ENCODE assay signal across 10 mouse cellular contexts in genomic region chr5:111573265-111573873, GRCm38 (mm10).
DNase-seq lines count a peak whose midpoint lies in the region; ATAC-seq lines count a peak whose summit lies in the region.
"Had no signal": no experiment of that assay in that cellular context is flagged by ENCODE, and none has a peak within 500 bp of the region (broad histone marks: within the 10 kb centered on the region; RNA-seq: fewer than 3 reads in every experiment).

No protein-coding gene starts in this region.

- intact Hi-C loops in left cerebral cortex, postnatal 25 days (cut with DNase I), result no loop called here

- 23% methylated on average over 13 of the region's 13 CpGs for WGBS in midbrain, embryonic 10.5 days
- WGBS in midbrain, embryonic 15.5 days, result 20% methylated on average over 13 of the region's 13 CpGs
- 18% methylated on average over 13 of the region's 13 CpGs for WGBS in forebrain, embryonic 15.5 days

- peak overlapping the region; percentile 83 for H3K27ac ChIP-seq in midbrain, embryonic 10.5 days (replicated peaks)
- no peak overlapping the region for H3K27ac ChIP-seq in midbrain, embryonic 15.5 days
- H3K27ac ChIP-seq in forebrain, embryonic 15.5 days (replicated peaks), result no peak overlapping the region
- H3K27ac ChIP-seq: liver, embryonic 13.5 days; neural tube, embryonic 12.5 days had no signal

- H3K4me2 ChIP-seq in midbrain, embryonic 15.5 days, result no peak overlapping the region
- no peak overlapping the region for H3K4me2 ChIP-seq in forebrain, embryonic 15.5 days (replicated peaks)
- H3K4me2 ChIP-seq: liver, embryonic 13.5 days; neural tube, embryonic 12.5 days had no signal

- no peak overlapping the region for H3K4me3 ChIP-seq in midbrain, embryonic 10.5 days
- no peak overlapping the region for H3K4me3 ChIP-seq in midbrain, embryonic 15.5 days
- no peak overlapping the region for H3K4me3 ChIP-seq in forebrain, embryonic 15.5 days
- H3K4me3 ChIP-seq: liver, embryonic 13.5 days; neural tube, embryonic 12.5 days had no signal

- H3K9ac ChIP-seq in midbrain, embryonic 15.5 days, result no peak overlapping the region
- 0 out of 2 replicates have a peak overlapping the region, but pooled peaks have one; percentile 5 for H3K9ac ChIP-seq in forebrain, embryonic 15.5 days (replicated peaks)
- H3K9ac ChIP-seq: liver, embryonic 13.5 days had no signal

- H3K9me3 ChIP-seq in midbrain, embryonic 10.5 days (replicated peaks), result no peaks in the 10 kb centered on the region
- no peaks in the 10 kb centered on the region for H3K9me3 ChIP-seq in midbrain, embryonic 15.5 days
- no peaks in the 10 kb centered on the region for H3K9me3 ChIP-seq in forebrain, embryonic 15.5 days
- H3K9me3 ChIP-seq: liver, embryonic 13.5 days; neural tube, embryonic 12.5 days had no signal

- no peaks in the 10 kb centered on the region for H3K36me3 ChIP-seq in midbrain, embryonic 10.5 days
- no peaks in the 10 kb centered on the region for H3K36me3 ChIP-seq in midbrain, embryonic 15.5 days (replicated peaks)
- H3K36me3 ChIP-seq in forebrain, embryonic 15.5 days, result no peaks in the 10 kb centered on the region
- H3K36me3 ChIP-seq: liver, embryonic 13.5 days; neural tube, embryonic 12.5 days had no signal

- H3K27me3 ChIP-seq in midbrain, embryonic 10.5 days (ENCODE audit: low read depth, poor library complexity, severe bottlenecking), result peaks cover 42% of the 10 kb centered on the region
- H3K27me3 ChIP-seq in midbrain, embryonic 15.5 days (replicated peaks), result no peaks in the 10 kb centered on the region; the same call in 1 of the 2 replicates
- H3K27me3 ChIP-seq in forebrain, embryonic 15.5 days, result no peaks in the 10 kb centered on the region

- H3K4me1 ChIP-seq in midbrain, embryonic 10.5 days, result peaks cover 65% of the 10 kb centered on the region
- H3K4me1 ChIP-seq in midbrain, embryonic 15.5 days, result peaks cover 29% of the 10 kb centered on the region
- H3K4me1 ChIP-seq in forebrain, embryonic 15.5 days, result peaks cover 44% of the 10 kb centered on the region

- DNase-seq in midbrain, embryonic 10.5 days (ENCODE audit: low spot score), result no peak
- no peak for DNase-seq in left cerebral cortex, postnatal 25 days (ENCODE audit: low spot score in 2 of 2)
- DNase-seq in testis, postnatal 14 days (ENCODE audit: low spot score), result no peak
- DNase-seq: heart, postnatal 4 days; liver, embryonic 13.5 days had no signal

- no peak for ATAC-seq in midbrain, embryonic 15.5 days (replicated peaks)
- ATAC-seq in common myeloid progenitor, adult 5-6 weeks (replicated peaks; ENCODE audit: low read depth, poor library complexity, severe bottlenecking), result peak; percentile 59
- ATAC-seq in forebrain, embryonic 15.5 days (replicated peaks), result no peak
- peak; percentile 53 for ATAC-seq in megakaryocyte-erythroid progenitor cell, adult 5-6 weeks (replicated peaks; ENCODE audit: low FRiP score, low TSS enrichment, poor library complexity, severe bottlenecking)

Comparison
In these comparisons a context has a peak if more than half of its experiments do, and no peak if none do; other contexts are left out.
1. ATAC-seq: peak in common myeloid progenitor, adult 5-6 weeks (single experiment) and megakaryocyte-erythroid progenitor cell, adult 5-6 weeks (single experiment); none in midbrain, embryonic 15.5 days (single experiment) and forebrain, embryonic 15.5 days (single experiment).